Mouse (Mus musculus): ENCODE results near the gene Tbl2. TPM values are rescaled to one million over a fixed set of nuclear protein-coding genes. Genes with fewer than 3 reads are reported as not detected.

Tbl2 gene
- polyA plus RNA-seq, 1 experiment, result 17.0 TPM

DNA sequence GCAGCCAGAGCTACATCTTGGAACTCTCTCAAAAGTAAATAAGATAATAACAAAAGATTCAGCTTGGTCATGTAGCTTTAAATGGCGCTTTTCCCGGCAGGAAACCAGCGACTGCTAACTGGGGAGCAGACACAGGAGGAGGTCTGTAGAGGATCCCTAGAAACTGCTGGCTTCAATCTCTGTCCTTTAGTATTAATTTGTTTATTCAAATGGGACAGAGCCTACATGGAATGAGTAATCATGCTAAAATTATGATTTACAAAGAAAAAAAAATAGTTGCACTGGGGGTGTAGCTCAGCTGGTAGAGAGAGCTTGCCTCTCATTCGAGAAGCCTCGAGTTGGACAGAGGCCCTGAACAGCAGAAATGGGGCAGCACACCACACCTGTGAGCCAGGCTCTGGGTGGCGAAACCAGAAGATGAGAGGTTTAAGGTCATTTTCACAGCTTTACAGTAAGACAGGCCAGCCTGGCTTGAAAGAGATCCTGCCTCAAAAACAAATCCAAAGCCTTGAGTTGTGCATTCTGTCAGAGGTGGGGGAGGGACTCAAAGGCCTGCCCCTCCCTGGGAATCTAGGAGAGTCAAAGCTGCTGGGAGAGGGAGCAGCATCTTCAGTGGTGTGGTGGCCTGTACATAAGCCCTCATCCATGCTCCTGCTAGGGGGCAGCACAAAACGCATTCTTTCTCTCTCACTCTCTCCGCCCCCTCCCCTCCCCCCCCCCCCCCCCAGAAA, 33.8 kb downstream of the Tbl2 start:
- H3ac ChIP-seq (ENCODE audit: control insufficient read depth, insufficient read length, low read depth), result no peak overlapping the region
- peaks cover 11% of the 10 kb centered on the region for H3K79me2 ChIP-seq (ENCODE audit: control insufficient read depth, insufficient read depth)
- no peaks in the 10 kb centered on the region for H3K27me3 ChIP-seq (ENCODE audit: control insufficient read depth, insufficient read depth, insufficient read length)
- no peak for TF ChIP-seq CTCF (IDR thresholded peaks at IDR 0.05; ENCODE audit: control insufficient read depth, insufficient read depth, insufficient read length)
- TF ChIP-seq MAX (IDR thresholded peaks at IDR 0.05), result no peak
- TF ChIP-seq MYOG (IDR thresholded peaks at IDR 0.05; ENCODE audit: control insufficient read depth, extremely low read depth, insufficient read length), result no peak
- TF ChIP-seq MYOD1 (IDR thresholded peaks at IDR 0.05; ENCODE audit: control insufficient read depth, insufficient read length, low read depth), result no peak
- TF ChIP-seq CEBPB (IDR thresholded peaks at IDR 0.05; ENCODE audit: low read depth), result no peak
- TF ChIP-seq FOSL1 (IDR thresholded peaks at IDR 0.05; ENCODE audit: insufficient read depth, low read length, poor library complexity, severe bottlenecking), result no peak
- no peak for TF ChIP-seq USF1 (IDR thresholded peaks at IDR 0.05; ENCODE audit: low read depth)
- peaks cover 8% of the 10 kb centered on the region for H3K79me3 ChIP-seq (ENCODE audit: low read depth)
- peaks cover 35% of the 10 kb centered on the region for H3K36me3 ChIP-seq (ENCODE audit: control insufficient read depth, insufficient read depth)
- no peak overlapping the region for H3K4me3 ChIP-seq (ENCODE audit: insufficient read depth, poor library complexity, severe bottlenecking)

DNA sequence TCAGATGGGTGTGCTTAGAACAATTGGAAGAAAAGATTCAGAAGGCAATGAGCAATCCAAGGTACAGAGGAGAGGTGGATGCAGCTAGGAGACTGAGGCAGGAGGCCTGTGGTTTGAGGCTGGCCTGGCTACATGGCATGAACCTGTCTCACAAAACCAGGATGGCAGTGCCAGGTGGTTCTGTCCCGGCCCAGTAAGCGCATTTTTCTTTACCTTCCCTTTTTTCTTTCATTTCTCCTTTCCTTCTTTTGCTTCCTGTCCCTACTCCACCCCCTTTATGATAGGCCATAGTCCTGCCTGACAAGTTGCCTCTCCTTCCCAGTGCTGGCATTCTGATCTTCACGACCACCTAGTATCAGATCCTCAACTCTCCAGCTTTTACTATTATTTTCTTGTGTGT, 35.6 kb downstream of the Tbl2 start:
- no peak for TF ChIP-seq MYOG (IDR thresholded peaks at IDR 0.05; ENCODE audit: control insufficient read depth, extremely low read depth, insufficient read length)
- H3K4me3 ChIP-seq (ENCODE audit: insufficient read depth, poor library complexity, severe bottlenecking), result no peak overlapping the region
- H3K79me2 ChIP-seq (ENCODE audit: control insufficient read depth, insufficient read depth), result peaks cover 28% of the 10 kb centered on the region
- H3ac ChIP-seq (ENCODE audit: control insufficient read depth, insufficient read length, low read depth), result no peak overlapping the region
- peaks cover 32% of the 10 kb centered on the region for H3K36me3 ChIP-seq (ENCODE audit: control insufficient read depth, insufficient read depth)
- H3K79me3 ChIP-seq (ENCODE audit: low read depth), result peaks cover 25% of the 10 kb centered on the region
- H3K27me3 ChIP-seq (ENCODE audit: control insufficient read depth, insufficient read depth, insufficient read length), result no peaks in the 10 kb centered on the region

GRCm38 (mm10) chr5:135185596-135185995, 36.1 kb downstream of the Tbl2 start:
- Histone ChIP-seq H3K36me3 (ENCODE audit: control insufficient read depth, insufficient read depth) (peaks cover 30% of the 10 kb centered on the region), H3ac (ENCODE audit: control insufficient read depth, insufficient read length, low read depth) (no peak overlapping the region), H3K79me3 (ENCODE audit: low read depth) (peaks cover 31% of the 10 kb centered on the region), H3K27me3 (ENCODE audit: control insufficient read depth, insufficient read depth, insufficient read length) (no peaks in the 10 kb centered on the region), H3K4me3 (ENCODE audit: insufficient read depth, poor library complexity, severe bottlenecking) (no peak overlapping the region), H3K79me2 (ENCODE audit: control insufficient read depth, insufficient read depth) (peaks cover 34% of the 10 kb centered on the region)
- no peak for TF ChIP-seq FOSL1 (IDR thresholded peaks at IDR 0.05; ENCODE audit: insufficient read depth, low read length, poor library complexity, severe bottlenecking)
- TF ChIP-seq CEBPB (IDR thresholded peaks at IDR 0.05; ENCODE audit: low read depth), result no peak
- TF ChIP-seq MYOD1 (IDR thresholded peaks at IDR 0.05; ENCODE audit: control insufficient read depth, insufficient read length, low read depth), result no peak
- TF ChIP-seq MYOG (IDR thresholded peaks at IDR 0.05; ENCODE audit: control insufficient read depth, extremely low read depth, insufficient read length), result no peak
- TF ChIP-seq USF1 (IDR thresholded peaks at IDR 0.05; ENCODE audit: low read depth), result no peak

GRCm38 (mm10) chr5:135186231-135186620, 36.8 kb downstream of the Tbl2 start:
- Histone ChIP-seq H3ac (ENCODE audit: control insufficient read depth, insufficient read length, low read depth) (peak overlapping the region; percentile 56), H3K27me3 (ENCODE audit: control insufficient read depth, insufficient read depth, insufficient read length) (no peaks in the 10 kb centered on the region), H3K4me3 (ENCODE audit: insufficient read depth, poor library complexity, severe bottlenecking) (peak overlapping the region; percentile 79), H3K79me3 (ENCODE audit: low read depth) (peaks cover 36% of the 10 kb centered on the region), H3K79me2 (ENCODE audit: control insufficient read depth, insufficient read depth) (peaks cover 40% of the 10 kb centered on the region), H3K36me3 (ENCODE audit: control insufficient read depth, insufficient read depth) (peaks cover 29% of the 10 kb centered on the region)
- TF ChIP-seq CTCF (IDR thresholded peaks at IDR 0.05; ENCODE audit: control insufficient read depth, insufficient read depth, insufficient read length) (no peak), USF1 (IDR thresholded peaks at IDR 0.05; ENCODE audit: low read depth) (no peak), MAX (IDR thresholded peaks at IDR 0.05) (no peak), FOSL1 (IDR thresholded peaks at IDR 0.05; ENCODE audit: insufficient read depth, low read length, poor library complexity, severe bottlenecking) (no peak), MYOG (IDR thresholded peaks at IDR 0.05; ENCODE audit: control insufficient read depth, extremely low read depth, insufficient read length) (no peak), CEBPB (IDR thresholded peaks at IDR 0.05; ENCODE audit: low read depth) (no peak), MYOD1 (IDR thresholded peaks at IDR 0.05; ENCODE audit: control insufficient read depth, insufficient read length, low read depth) (no peak)

DNA sequence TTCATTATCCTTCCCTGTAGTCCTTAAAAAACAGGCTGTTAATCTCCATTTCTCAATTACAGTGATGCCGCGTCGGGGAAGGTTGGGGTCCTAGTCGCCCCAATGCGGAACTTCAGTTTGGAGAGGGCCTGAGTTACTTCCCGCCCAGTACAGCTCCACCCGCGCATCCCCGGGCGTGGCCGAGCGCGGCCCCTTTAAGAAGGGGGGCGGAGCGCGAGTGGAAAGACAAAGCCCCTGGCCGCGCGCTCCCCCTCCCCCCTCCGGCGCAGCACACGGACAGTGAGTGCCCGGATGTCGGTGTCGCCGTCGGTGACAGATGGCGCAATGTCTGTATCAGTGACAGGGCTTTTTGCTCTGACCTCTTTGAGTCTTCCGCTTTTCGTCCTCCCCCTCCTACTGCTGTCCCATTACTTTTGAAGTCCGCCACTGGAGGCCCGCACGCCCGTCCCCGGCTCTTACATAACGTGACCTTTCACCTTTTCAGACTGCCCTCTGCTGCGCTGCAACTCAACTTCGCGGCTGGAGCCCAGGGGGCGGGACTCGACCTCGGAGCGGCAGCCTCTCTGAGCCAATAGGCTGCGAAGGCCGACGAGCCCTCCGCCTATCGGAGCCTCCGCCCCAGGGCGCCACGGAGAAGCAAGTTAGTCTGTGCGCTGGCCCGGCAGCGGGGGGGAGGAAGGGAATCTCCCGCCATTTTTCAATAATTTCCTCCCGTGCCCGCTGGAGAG, 37.3 kb downstream of the Tbl2 start, which contains the start of gene Baz1b:
Baz1b (plus strand) TSS at position 644 of the 728 bp plus-strand sequence.
- Histone ChIP-seq H3K79me2 (ENCODE audit: control insufficient read depth, insufficient read depth) (peaks cover 46% of the 10 kb centered on the region), H3K36me3 (ENCODE audit: control insufficient read depth, insufficient read depth) (peaks cover 24% of the 10 kb centered on the region), H3ac (ENCODE audit: control insufficient read depth, insufficient read length, low read depth) (peak within 1 kb of the TSS; percentile 96), H3K27me3 (ENCODE audit: control insufficient read depth, insufficient read depth, insufficient read length) (no peaks in the 10 kb centered on the region), H3K4me3 (ENCODE audit: insufficient read depth, poor library complexity, severe bottlenecking) (peak within 1 kb of the TSS; percentile 79), H3K79me3 (ENCODE audit: low read depth) (peaks cover 41% of the 10 kb centered on the region)
- TF ChIP-seq CEBPB (IDR thresholded peaks at IDR 0.05; ENCODE audit: low read depth) (peak; percentile 80), MYOG (IDR thresholded peaks at IDR 0.05; ENCODE audit: control insufficient read depth, extremely low read depth, insufficient read length) (no peak)
